ENCODE assay signal across 8 mouse cellular contexts in the genomic region with DNA sequence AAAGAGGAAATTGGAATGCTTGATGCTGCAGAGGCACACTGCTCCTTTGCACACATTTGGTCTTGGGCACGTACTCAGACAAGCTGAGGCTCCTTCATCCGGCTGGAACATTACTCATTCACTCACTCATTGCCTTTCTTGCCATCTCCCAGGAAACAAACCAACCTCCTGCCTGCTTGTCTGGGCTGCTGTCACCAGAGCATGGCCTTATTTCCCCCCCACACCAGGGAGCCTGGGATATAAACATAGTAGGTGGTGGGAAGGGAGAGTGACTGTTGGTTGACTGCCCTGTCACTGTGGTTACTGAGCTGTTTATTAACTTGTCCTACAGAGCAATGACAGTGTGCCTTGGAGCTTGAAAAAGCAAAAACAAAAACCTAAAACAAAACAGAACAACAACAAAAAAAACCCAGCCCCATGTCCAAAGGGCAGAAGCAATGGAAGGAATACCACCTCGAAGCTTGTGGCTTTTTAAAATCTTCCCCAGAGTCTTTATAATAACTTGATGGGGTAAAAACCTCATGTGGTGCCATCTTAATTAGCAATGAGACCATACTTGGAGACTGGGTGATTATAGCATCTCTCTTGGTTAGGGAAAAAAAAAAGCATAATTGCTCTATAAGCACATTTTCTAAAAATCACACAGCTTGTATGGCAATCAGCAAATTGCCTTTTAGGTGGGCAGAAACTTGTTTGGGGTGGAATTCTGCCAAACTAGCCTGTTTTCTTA. TPM values are rescaled to one million over a fixed set of nuclear protein-coding genes. Genes with fewer than 3 reads are reported as not detected.
DNase-seq lines count a peak whose midpoint lies in the region; ATAC-seq and TF ChIP-seq lines count a peak whose summit lies in the region.

No protein-coding gene starts in this region.

- intact Hi-C loops in gastrocnemius, postnatal 36 days (cut with DNase I) = no loop called here

- H3K9me3 ChIP-seq in intestine, embryonic 16.5 days (ENCODE audit: control insufficient read depth, low read length) = no peaks in the 10 kb centered on the region
- H3K9me3 ChIP-seq in intestine, postnatal 0 days (ENCODE audit: control insufficient read depth) = no peaks in the 10 kb centered on the region
- no peaks in the 10 kb centered on the region for H3K9me3 ChIP-seq in hindbrain, embryonic 16.5 days (ENCODE audit: control insufficient read depth, low read length)
- H3K9me3 ChIP-seq in limb, embryonic 13.5 days = no peaks in the 10 kb centered on the region

- ATAC-seq in intestine, embryonic 16.5 days = no peak
- no peak for ATAC-seq in intestine, postnatal 0 days
- ATAC-seq in hindbrain, embryonic 16.5 days = peak; percentile 89
- ATAC-seq in limb, embryonic 13.5 days (ENCODE audit: low FRiP score, low read depth) = no peak
- ATAC-seq in erythroblast, adult 5-6 weeks (replicated peaks; ENCODE audit: low FRiP score, poor library complexity, severe bottlenecking) = no peak
- ATAC-seq in CD4-positive, CD25-positive, alpha-beta regulatory T cell, adult 4 months = no peak

- WGBS in intestine, embryonic 16.5 days = 56% methylated on average over 3 of the region's 3 CpGs
- WGBS in intestine, postnatal 0 days = 57% methylated on average over 3 of the region's 3 CpGs
- 7% methylated on average over 3 of the region's 3 CpGs for WGBS in hindbrain, embryonic 16.5 days
- WGBS in limb, embryonic 13.5 days = 49% methylated on average over 3 of the region's 3 CpGs

- H3K36me3 ChIP-seq in intestine, embryonic 16.5 days (ENCODE audit: control insufficient read depth, insufficient read depth, low read length) = no peaks in the 10 kb centered on the region
- no peaks in the 10 kb centered on the region for H3K36me3 ChIP-seq in intestine, postnatal 0 days (ENCODE audit: control insufficient read depth, insufficient read depth)
- H3K36me3 ChIP-seq in hindbrain, embryonic 16.5 days (ENCODE audit: control insufficient read depth, insufficient read depth, low read length) = no peaks in the 10 kb centered on the region
- no peaks in the 10 kb centered on the region for H3K36me3 ChIP-seq in limb, embryonic 13.5 days

- H3K4me1 ChIP-seq in intestine, embryonic 16.5 days (ENCODE audit: control insufficient read depth, insufficient read depth, low read length) = peaks cover 8% of the 10 kb centered on the region; the same call in 1 of the 2 replicates
- no peaks in the 10 kb centered on the region for H3K4me1 ChIP-seq in intestine, postnatal 0 days (replicated peaks; ENCODE audit: control insufficient read depth, insufficient read depth, low read length)
- H3K4me1 ChIP-seq in hindbrain, embryonic 16.5 days (ENCODE audit: control insufficient read depth, insufficient read depth, low read depth, low read length) = peaks cover 12% of the 10 kb centered on the region
- peaks cover 15% of the 10 kb centered on the region for H3K4me1 ChIP-seq in limb, embryonic 13.5 days

- no peak for TF ChIP-seq POLR2A in brain, embryonic 14.5 days (IDR thresholded peaks at IDR 0.05; ENCODE audit: borderline replicate concordance, extremely low read depth, insufficient read depth, insufficient read length, poor library complexity, severe bottlenecking)

- no peak overlapping the region for H3K27ac ChIP-seq in intestine, embryonic 16.5 days (ENCODE audit: low read length)
- H3K27ac ChIP-seq in intestine, postnatal 0 days (ENCODE audit: low read depth, low read length) = no peak overlapping the region
- peak overlapping the region; percentile 44; the same call in 1 of the 2 replicates for H3K27ac ChIP-seq in hindbrain, embryonic 16.5 days (ENCODE audit: low read depth, low read length)
- peak overlapping the region; percentile 48; the same call in 1 of the 2 replicates for H3K27ac ChIP-seq in limb, embryonic 13.5 days

- H3K27me3 ChIP-seq in intestine, embryonic 16.5 days (replicated peaks; ENCODE audit: control insufficient read depth, insufficient read depth, low read length) = no peaks in the 10 kb centered on the region
- H3K27me3 ChIP-seq in intestine, postnatal 0 days (replicated peaks; ENCODE audit: control insufficient read depth, insufficient read depth, low read length) = no peaks in the 10 kb centered on the region
- no peaks in the 10 kb centered on the region for H3K27me3 ChIP-seq in hindbrain, embryonic 16.5 days (replicated peaks; ENCODE audit: control insufficient read depth, insufficient read depth, low read length)
- H3K27me3 ChIP-seq in limb, embryonic 13.5 days = no peaks in the 10 kb centered on the region

- no peak overlapping the region for H3K4me2 ChIP-seq in intestine, embryonic 16.5 days (ENCODE audit: low read depth, low read length)
- no peak overlapping the region for H3K4me2 ChIP-seq in intestine, postnatal 0 days (replicated peaks; ENCODE audit: low read depth)
- no peak overlapping the region for H3K4me2 ChIP-seq in hindbrain, embryonic 16.5 days (ENCODE audit: low read length)
- H3K4me2 ChIP-seq in limb, embryonic 13.5 days (replicated peaks) = 0 out of 2 replicates have a peak overlapping the region, but pooled peaks have one; percentile 9

- 0 out of 2 replicates have a peak overlapping the region, but pooled peaks have one; percentile 10 for H3K9ac ChIP-seq in intestine, embryonic 16.5 days (ENCODE audit: low read depth, low read length)
- no peak overlapping the region for H3K9ac ChIP-seq in intestine, postnatal 0 days (ENCODE audit: low read depth, low read length)
- H3K9ac ChIP-seq in hindbrain, embryonic 16.5 days (ENCODE audit: low read depth, low read length) = no peak overlapping the region
- no peak overlapping the region for H3K9ac ChIP-seq in limb, embryonic 13.5 days

- no peak for TF ChIP-seq CTCF in intestine, postnatal 0 days (IDR thresholded peaks at IDR 0.05; ENCODE audit: low read depth)
- TF ChIP-seq CTCF in brain, embryonic 14.5 days (IDR thresholded peaks at IDR 0.05; ENCODE audit: borderline replicate concordance, extremely low read depth, insufficient read depth, insufficient read length) = no peak

- DNase-seq in brain, embryonic 14.5 days (ENCODE audit: low read depth) = peak; percentile 61
- no peak for DNase-seq in gastrocnemius, postnatal 36 days

- H3K4me3 ChIP-seq in intestine, embryonic 16.5 days (ENCODE audit: low read length) = no peak overlapping the region
- no peak overlapping the region for H3K4me3 ChIP-seq in intestine, postnatal 0 days (ENCODE audit: low read depth, low read length)
- no peak overlapping the region for H3K4me3 ChIP-seq in hindbrain, embryonic 16.5 days (ENCODE audit: low read length)
- H3K4me3 ChIP-seq in limb, embryonic 13.5 days = no peak overlapping the region

RNA-seq across cellular contexts. Expression of a gene that starts 9.5 kb away (rescaled TPM):
- polyA plus RNA-seq in intestine, embryonic 16.5 days (2015; fragmentation: Nextera tagmentation; extraction: Ambion mirVana) = 2.7 and 6.9 TPM in 2 replicates
- polyA plus RNA-seq in intestine, postnatal 0 days (2015; fragmentation: Nextera tagmentation; extraction: Ambion mirVana) = 55.0 and 64.1 TPM in 2 replicates
- 0.05 TPM in 1 of 2 replicates, not detected in the other for polyA plus RNA-seq in brain, embryonic 14.5 days (2012; rRNA removed)
- 0.19 TPM in 1 of 2 replicates, not detected in the other for polyA plus RNA-seq in hindbrain, embryonic 16.5 days (2015; fragmentation: Nextera tagmentation; extraction: Ambion mirVana)
- polyA plus RNA-seq in limb, embryonic 13.5 days (2015; fragmentation: Nextera tagmentation; extraction: Ambion mirVana) = not detected in 2 replicates
- total RNA-seq in gastrocnemius, postnatal 36 days (2021) = under 1 TPM in 1 of 2 experiments, not detected in 1; 0.41 TPM
- not detected in 2 replicates for total RNA-seq in erythroblast, adult 5-6 weeks (2015; ENCODE audit: low replicate concordance)
- total RNA-seq in erythroblast, adult 5-6 weeks (2017; ENCODE audit: low replicate concordance) = not detected in 2 replicates
- under 1 TPM in 1 of 2 experiments, not detected in 1; 0.65 TPM for polyA plus RNA-seq in CD4-positive, CD25-positive, alpha-beta regulatory T cell, adult 4 months (2017; shearing (Covaris generic))

RNA-seq across cellular contexts. Expression of a gene that starts 13.1 kb away (rescaled TPM):
- 113 and 119 TPM in 2 replicates for polyA plus RNA-seq in intestine, embryonic 16.5 days (2015; fragmentation: Nextera tagmentation; extraction: Ambion mirVana)
- 56.7 and 60.9 TPM in 2 replicates for polyA plus RNA-seq in intestine, postnatal 0 days (2015; fragmentation: Nextera tagmentation; extraction: Ambion mirVana)
- polyA plus RNA-seq in brain, embryonic 14.5 days (2012; rRNA removed) = 42.6 and 64.5 TPM in 2 replicates
- 139 TPM in 2 replicates for polyA plus RNA-seq in hindbrain, embryonic 16.5 days (2015; fragmentation: Nextera tagmentation; extraction: Ambion mirVana)
- polyA plus RNA-seq in limb, embryonic 13.5 days (2015; fragmentation: Nextera tagmentation; extraction: Ambion mirVana) = 185 and 190 TPM in 2 replicates
- total RNA-seq in gastrocnemius, postnatal 36 days (2021) = 10 to 100 TPM; 29.6 to 33.0 TPM
- 10.9 and 12.7 TPM in 2 replicates for total RNA-seq in erythroblast, adult 5-6 weeks (2015; ENCODE audit: low replicate concordance)
- 21.0 and 26.6 TPM in 2 replicates for total RNA-seq in erythroblast, adult 5-6 weeks (2017; ENCODE audit: low replicate concordance)
- polyA plus RNA-seq in CD4-positive, CD25-positive, alpha-beta regulatory T cell, adult 4 months (2017; shearing (Covaris generic)) = 100 to 1,000 TPM in 1 of 2 experiments, 10 to 100 TPM in 1; 81.9 to 102 TPM

Comparison
In these comparisons a context has a peak if more than half of its experiments do, and no peak if none do; other contexts are left out.
1. H3K27ac ChIP-seq: peak in hindbrain, embryonic 16.5 days (single experiment) and limb, embryonic 13.5 days (single experiment); none in intestine, embryonic 16.5 days (single experiment) and intestine, postnatal 0 days (single experiment).